Mouse (Mus musculus) cerebellum, adult 2 months (tissue): Measurements from ENCODE around the gene Nbea.

Experiments used
- CTCF ChIP-seq: fragments of 200-500 bp; IDR thresholded peaks from 2 replicates; pipeline ENCODE4 v1.5.1; 2011; ENCODE audit warnings: low read depth, mild to moderate bottlenecking, control low read depth, low read length, moderate library complexity, borderline replicate concordance; ENCODE audit not compliant: insufficient read depth
- POLR2A ChIP-seq: fragments of 200-500 bp; IDR thresholded peaks from 2 replicates; pipeline ENCODE4 v1.6.1; 2011; ENCODE audit warnings: low read length, control low read depth, borderline replicate concordance; ENCODE audit not compliant: insufficient read depth

DNA sequence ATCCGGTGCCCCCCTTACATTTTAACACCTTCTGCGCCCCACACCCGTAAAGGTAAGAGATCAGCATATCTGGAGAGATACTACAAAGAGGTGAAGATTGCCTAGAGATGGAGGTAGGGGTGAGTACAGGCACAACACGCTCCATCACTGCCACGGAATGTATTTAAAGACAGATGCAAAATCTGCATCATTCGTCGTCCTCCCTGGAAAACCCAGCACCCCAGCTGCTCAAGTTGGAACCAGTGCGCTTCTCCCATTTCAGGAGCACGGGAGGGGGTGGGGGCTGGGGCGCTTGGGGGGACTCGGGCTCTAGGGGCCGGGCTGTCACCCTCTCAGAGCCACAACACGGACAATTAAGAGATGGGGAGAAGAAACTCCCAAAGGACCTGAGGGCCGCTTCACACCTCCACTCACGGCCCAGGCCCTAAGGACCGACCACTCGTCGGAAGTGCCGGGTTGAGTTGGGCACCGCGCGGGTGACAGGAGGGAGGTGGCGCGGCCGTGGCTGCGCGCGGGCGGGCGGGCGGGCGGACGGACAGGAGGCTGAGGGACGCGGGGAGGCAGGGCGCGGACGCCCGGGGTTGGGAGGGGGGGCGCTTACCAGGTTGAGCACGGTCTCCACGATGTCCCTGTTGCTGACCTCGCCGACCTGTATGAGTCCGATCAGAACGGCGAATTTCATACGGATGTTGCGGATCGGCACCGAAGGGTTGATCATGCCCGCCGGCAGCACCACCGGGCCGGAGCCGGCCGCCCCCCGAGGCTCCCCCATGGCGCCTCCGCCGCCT lies 936 bp downstream of the Nbea start:
- TF ChIP-seq CTCF = no peak
- TF ChIP-seq POLR2A = no peak
